Mouse (Mus musculus): ENCODE measurements around the gene Rfc2.

DNA sequence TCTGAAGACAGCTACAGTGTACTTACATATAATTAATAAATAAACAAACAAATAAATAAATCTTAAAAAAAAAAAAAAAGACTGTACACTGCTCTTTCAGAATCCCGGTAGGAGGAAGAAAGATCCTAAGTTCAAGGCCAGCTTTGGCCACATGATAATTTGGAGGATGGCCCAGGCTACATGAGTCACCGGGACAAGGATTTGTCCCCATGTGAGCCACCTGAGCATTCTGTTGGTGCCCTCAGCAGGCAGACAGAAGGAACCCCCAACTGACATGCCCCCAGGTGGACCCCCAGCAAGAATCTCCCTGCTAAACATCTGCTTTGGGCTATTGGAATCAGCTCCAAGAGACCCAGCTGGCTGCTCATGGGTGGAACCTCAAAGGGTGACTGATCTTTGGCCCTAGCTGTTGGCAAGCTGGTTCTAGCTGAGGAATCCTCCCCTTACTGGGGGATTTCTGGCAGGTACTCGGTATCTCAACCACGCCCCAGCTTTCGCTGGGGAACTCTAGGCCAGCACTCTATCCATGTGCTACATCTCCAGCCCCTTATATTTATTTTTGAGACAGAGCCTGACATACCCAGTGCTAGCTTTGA, 27.1 kb upstream of the Rfc2 start:
- no peak for TF ChIP-seq TCF12 (IDR thresholded peaks at IDR 0.05; ENCODE audit: insufficient read depth, poor library complexity, severe bottlenecking)
- no peak for TF ChIP-seq POLR2A (IDR thresholded peaks at IDR 0.05; ENCODE audit: insufficient read length, low read depth)
- no peak for TF ChIP-seq USF1 (IDR thresholded peaks at IDR 0.05; ENCODE audit: low read depth)
- TF ChIP-seq E2F4 (IDR thresholded peaks at IDR 0.05; ENCODE audit: insufficient read depth), result no peak
- TF ChIP-seq MYOD1 (IDR thresholded peaks at IDR 0.05; ENCODE audit: control insufficient read depth in 1 of 3, insufficient read length in 2 of 3, low read depth in 2 of 3), result no peak
- no peak for TF ChIP-seq SRF (IDR thresholded peaks at IDR 0.05; ENCODE audit: control insufficient read depth, insufficient read length, low read depth)
- no peak for TF ChIP-seq MAX (IDR thresholded peaks at IDR 0.05; ENCODE audit: low read depth)
- TF ChIP-seq MYOG (IDR thresholded peaks at IDR 0.05; ENCODE audit: control insufficient read depth in 1 of 3, insufficient read depth in 1 of 3, insufficient read length in 2 of 3, low read depth in 2 of 3), result no peak
- TF ChIP-seq REST (IDR thresholded peaks at IDR 0.05; ENCODE audit: insufficient read depth, insufficient read length), result no peak
